Mouse (Mus musculus): Measurements from ENCODE around the gene Gm49392. TPM values are rescaled to one million over a fixed set of nuclear protein-coding genes. Genes with fewer than 3 reads are reported as not detected.
"Not testable (repeated sequence)": the region's sequence is repeated elsewhere in the genome, so short reads cannot be mapped to it uniquely, and the experiment has no call there.

Gm49392 gene
- polyA plus RNA-seq (2012; rRNA removed) = 0.20 and 0.23 TPM in 2 replicates

DNA sequence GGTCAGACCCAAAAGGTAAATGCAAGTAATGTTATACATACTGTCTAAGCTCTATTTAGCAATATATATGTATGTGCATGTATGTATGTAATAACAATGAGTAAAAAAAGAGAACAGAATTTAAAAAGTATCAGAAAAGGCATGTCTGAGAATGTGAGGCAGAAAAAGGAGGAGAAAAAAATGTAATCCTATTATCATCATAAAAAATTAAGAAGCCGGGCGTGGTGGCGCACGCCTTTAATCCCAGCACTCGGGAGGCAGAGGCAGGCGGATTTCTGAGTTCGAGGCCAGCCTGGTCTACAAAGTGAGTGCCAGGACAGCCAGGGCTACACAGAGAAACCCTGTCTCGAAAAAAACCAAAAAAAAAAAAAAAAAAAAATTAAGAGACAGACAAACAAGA lies at the start of gene Gm49392:
Gene Gm49392, minus strand, starts transcription at position 101 of the 400 bp plus-strand sequence.
- not testable (repeated sequence) for DNase-seq (ENCODE audit: low read depth)

DNA sequence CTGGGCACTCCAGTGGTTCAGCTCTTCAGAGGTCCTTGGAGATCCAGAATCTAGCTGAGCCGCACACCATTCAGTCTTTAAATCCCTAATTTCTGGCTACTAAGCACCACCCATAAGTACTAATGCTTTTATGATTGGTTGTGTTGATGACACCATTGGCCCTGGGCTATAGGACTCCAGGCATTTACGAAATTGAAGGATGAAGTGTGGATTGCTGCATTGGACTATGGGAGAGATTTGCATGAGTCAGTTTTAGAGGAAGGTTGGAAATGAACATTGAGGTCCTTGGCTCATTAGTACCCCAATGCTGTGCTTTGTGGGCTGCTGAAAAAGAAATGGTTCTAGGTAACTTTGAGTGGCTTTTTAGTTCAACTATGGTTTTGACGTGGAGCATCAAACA lies 45.2 kb upstream of the Gm49392 start, which contains the start of gene Tpbpa:
Gene Tpbpa, minus strand, starts transcription at position 101 of the 400 bp plus-strand sequence.
- DNase-seq (ENCODE audit: low read depth) = not testable (repeated sequence)

DNA sequence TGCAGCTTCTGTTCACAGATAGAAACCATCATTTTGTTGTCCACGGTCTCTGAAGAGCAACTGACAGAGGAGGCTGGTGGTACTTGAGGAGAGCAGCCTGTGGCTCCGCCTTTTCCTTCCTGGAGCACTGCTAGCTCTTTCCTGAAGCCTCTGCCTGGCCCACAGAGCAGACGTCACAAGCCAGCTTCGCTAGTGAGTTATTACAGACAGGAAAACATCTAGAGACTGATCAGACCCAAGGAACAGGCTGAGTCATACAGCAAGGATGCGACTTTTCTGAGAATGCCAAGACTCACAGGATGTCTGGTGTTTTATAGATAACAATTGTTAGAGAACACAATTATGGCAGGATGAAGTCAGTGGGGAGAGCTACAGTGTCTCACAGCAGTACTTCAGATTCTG lies 39.8 kb upstream of the Gm49392 start, which contains the start of the genes Gm49391 and Ctla2a:
Gene Gm49391, minus strand, starts transcription at position 72 of the 402 bp plus-strand sequence.
Gene Ctla2a, minus strand, starts transcription at position 126 of the 402 bp plus-strand sequence.
- no peak for DNase-seq (ENCODE audit: low read depth)

DNA sequence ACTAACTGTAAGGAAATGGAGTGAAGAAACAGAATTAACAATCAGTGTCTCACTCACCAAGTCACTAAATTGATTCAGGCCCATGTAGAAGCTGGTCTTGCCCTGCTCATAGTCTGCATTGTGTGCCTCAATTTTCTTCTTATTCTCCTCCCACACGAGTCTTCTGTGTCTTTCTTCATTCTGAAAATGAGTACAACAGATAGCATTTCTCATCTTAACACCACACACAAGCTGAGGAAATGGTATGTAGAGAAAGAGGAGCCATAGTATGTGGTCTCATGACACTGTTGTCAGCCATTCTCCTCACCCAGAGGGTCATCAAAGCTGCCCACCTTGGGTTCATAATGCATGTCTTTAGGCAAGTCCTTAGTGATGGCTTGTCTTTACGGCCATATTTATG lies 38.8 kb upstream of the Gm49392 start, which contains the start of gene Gm49393:
Gene Gm49393, minus strand, starts transcription at position 101 of the 400 bp plus-strand sequence.
- not testable (repeated sequence) for DNase-seq (ENCODE audit: low read depth)

DNA sequence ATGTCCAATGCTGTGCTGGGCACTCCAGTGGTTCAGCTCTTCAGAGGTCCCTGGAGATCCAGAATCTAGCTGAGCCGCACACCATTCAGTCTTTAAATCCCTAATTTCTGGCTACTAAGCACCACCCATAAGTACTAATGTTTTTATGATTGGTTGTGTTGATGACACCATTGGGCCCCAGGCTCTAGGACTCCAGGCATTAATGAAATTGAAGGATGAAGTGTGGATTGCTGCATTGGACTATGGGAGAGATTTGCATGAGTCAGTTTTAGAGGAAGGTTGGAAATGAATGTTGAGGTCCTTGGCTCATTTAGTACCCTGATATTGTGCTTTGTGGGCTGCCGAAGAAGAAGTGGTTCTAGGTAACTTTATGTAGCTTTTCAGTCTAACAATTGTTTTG lies 8.1 kb upstream of the Gm49392 start, which contains the start of gene Tpbpb:
Gene Tpbpb, minus strand, starts transcription at position 101 of the 400 bp plus-strand sequence.
- DNase-seq (ENCODE audit: low read depth) = not testable (repeated sequence)

DNA sequence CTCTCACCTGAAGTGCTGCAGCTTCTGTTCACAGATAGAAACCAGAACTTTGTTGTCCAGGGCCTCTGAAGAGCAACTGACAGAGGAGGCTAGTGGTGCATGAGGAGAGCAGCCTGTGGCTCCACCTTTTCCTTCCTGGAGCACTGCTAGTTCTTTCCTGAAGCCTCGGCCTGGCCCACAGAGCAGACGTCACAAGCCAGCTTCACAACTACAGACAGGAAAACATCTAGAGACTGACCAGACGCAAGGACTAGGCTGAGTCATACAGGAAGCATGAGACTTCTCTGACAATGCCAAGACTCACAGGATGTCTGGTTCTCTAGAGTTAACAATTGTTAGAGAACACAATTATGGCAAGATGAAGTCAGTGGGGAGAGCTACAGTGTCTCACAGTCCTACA lies 634 bp upstream of the Gm49392 start, which contains the start of gene Ctla2b:
Gene Ctla2b, minus strand, starts transcription at position 120 of the 400 bp plus-strand sequence.
- DNase-seq (ENCODE audit: low read depth) = no peak

DNA sequence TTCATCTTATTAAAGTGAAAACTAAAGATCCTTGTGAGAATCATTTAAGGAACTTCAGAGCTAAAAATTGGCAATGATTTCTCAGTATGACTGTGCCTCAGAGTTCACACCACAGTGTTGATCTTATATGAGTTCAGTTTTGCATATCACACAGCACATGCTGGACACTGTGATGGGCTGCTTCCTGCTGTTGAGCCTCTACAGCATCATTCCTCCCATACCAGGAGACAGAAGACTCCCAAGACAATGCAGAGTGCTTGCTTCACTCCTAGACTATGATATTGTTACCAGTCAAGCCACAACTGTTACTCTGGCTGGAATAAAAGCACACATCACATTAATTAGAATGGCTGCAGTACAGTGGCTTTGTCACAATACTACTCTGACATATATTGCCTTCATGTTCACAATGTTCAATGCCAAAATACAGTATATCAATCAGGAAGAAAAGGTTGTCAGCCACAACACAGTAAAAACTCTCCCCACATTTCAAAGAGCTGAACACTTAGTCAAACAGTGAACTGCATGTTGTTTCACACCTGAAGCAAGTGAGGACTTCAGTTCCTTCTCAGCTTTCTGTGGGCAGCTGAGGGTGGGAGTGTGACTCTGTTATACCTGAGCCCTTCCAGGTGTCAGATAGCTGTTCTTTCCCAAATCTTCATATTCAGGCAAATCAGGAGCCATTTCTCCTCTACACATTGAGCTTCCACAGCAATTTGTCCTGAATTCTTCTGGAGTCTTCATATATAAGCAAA lies 1.1 kb downstream of the Gm49392 start:
- DNase-seq (ENCODE audit: low read depth) = no peak

DNA sequence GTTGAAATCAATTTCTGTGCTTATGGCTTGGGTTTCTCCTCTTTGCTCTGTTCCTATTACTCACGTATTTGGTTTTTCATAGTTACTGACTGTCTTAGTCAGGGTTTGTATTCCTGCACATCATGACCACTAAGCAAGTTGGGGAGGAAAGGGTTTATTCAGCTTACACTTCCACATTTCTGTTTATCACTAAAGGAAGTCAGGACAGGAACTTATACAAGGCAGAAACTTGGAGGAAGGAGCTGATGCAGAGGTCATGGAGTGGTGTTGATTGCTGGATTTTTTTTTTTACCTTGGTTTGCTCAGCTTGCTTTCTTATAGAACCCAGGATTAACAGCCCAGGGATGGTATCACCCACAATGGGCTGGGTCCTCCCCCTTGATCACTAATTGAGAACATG lies 4.4 kb downstream of the Gm49392 start:
- DNase-seq (ENCODE audit: low read depth) = no peak

DNA sequence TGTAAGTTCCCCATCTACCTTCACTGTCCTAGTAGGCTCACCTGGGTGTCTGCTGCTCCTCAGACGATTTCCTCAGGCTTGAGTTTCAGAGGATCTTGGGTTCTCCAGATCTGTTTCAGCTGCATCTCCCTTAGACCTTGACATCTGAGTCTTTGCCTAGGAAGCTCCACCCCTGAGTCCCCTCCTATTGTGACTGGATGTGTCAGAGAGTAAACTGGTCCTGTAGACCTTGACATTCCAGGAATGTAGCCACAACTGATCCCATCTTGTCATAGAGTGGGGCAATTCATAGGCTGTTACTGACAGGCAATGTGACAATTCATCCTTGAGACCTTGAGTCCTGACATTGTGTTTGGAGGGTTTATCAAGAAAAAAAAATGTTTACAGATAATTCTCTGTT lies 32.4 kb downstream of the Gm49392 start, which contains the start of gene 4930486L24Rik:
Gene 4930486L24Rik, minus strand, starts transcription at position 195 of the 400 bp plus-strand sequence.
- no peak for DNase-seq (ENCODE audit: low read depth)

DNA sequence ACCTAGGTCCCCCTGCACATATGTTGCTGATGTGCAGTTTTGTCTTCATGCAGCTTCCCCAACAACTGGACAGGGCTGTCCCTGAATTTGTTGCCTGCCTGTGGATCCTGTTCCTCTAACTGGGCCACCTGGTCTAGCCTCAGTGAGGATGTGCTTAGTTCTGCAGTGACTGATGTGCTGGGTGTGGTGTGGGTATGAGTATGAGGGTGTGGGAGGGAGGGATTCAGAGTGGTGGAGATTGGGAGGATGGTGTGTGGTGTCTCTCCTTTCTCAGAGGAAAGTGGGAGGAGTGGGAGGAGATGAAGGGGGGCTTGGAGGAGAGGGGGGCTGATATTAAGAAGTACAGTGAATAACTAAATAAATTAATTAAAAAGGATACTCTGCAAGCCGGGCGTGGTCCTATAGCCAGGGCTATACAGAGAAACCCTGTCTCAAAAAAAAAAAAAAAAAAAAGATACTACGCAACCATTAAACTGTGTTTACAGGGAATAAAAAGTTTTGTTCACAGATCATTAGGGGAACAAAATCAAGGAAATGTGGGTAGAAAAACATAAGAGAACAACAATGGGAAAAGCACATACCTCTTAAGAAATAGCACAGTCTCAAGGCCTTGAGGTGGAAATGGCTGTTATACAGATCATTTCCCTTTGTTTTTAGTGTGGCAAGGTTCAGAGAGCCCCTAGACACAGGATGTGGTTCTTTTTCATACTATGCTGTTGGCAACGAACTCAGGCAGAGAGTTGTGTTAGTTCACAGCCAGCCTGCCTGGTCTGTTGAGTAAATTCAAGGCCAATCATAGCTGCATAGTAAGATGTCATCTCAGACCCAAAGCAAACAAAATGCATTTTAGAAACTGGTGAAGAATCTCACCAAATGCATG lies 48.2 kb downstream of the Gm49392 start:
- no peak for DNase-seq (ENCODE audit: low read depth)

DNA sequence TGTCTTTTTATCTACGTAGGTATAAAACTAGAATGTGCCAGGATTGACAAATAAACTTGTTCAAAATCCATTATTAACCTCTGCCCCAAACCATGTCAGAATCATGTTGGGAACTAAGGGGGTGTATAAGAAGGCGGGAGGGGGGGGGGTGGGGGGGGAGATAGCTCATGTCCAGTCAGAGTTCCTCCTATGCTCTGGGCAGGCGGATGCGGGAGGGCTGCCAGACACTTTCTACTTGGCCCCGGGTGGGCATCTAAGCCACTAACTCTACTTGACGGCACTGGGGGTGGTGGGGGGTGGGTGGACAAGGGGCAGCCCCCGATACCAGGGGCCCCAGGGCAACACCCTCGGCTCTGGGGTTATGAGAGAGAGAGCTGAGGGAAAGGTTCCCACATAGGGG lies 53.5 kb downstream of the Gm49392 start:
- DNase-seq (ENCODE audit: low read depth) = no peak

DNA sequence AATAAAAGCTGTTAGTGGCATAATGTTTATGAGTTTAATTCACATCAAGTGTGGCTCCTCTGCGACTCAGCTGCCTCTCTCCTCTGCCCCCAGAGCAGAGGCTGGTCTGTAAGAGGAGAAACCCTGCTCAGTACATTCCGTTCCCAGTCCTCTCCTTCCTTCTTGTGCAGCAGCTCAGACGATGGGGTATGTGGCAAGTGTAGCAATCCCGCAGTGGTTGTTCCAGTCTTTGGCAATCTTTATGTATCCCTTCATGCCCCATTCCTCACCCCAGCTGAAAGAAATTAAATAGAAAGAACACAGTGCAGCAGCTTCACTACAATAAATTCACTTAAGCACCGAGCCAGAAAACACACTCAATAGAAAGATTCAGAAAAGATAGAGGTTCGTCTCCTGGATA lies 54.0 kb downstream of the Gm49392 start:
- DNase-seq (ENCODE audit: low read depth) = no peak

DNA sequence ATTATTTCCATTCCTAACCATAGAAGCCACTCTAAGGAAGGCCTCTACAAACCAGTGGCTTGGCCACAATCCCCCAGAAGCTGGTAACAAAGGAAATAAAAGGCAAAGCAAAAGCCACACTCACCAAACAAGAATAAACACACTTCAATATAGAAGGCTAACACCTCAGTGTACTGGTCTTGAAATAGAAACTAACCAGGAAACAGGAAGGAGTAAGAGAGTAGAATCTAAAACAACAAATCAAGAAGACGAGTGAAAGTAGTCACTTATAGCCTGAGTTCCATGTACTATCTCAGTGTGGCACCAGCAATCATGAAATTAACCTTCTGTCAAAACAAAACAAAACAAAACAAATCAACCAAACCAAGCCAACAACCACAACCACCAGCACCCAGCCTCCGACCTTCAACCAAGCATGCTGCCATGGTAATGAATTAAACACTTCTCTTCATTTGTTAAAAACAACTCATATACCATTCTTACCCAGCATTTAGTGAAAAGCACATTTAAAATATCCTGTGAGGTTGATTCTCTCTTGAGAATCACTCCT lies 57.3 kb downstream of the Gm49392 start:
- DNase-seq (ENCODE audit: low read depth) = no peak

DNA sequence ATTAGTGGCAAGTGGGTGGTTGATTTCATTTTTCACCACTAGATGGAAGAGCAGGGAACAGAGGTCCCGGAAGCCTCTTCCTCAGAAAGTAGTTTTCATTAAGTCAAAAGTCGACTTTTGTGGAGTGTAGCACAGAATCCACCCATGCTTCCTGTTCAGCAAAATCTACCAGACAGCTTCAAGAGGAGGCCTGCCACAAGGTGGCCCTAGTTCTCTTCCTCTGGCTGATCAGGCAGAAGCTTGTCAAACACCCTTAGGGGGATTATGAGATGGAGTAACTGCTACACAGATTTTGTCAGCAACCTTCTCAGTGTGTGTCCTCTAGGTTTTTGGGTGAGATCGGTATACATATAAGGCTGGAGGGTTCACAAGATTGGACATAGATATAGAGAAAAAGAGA lies 70.6 kb downstream of the Gm49392 start:
- DNase-seq (ENCODE audit: low read depth) = no peak

DNA sequence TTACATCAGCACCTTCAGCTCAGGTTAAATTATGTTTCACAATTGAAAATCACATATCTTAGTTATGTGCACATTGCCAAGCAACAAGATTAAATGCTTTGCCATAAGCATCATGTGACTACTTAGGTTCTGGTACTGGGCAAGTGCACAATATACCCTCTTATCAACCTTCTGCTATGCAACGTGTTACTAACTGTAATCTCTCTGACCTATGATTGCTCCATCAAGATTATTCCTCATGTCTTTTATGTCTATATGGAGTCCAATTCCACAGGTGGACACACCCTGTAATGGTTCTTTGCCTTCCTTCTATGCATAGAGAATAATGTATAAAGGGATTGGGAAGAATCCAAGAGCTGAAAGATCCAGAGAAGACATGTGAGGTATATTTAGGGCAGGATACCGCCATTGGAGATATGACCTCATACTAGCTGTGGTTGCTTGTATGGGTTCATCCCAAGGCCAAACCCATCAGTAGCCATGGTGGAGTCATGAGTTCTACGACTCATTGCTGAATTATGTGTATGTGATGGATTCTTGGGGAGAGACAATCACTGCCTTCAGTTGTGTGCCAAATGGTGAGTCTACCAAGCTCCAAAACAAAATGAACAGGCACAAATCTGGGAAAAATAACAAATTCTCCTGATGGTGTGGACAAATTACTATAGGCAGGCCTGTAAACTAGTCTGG lies 76.1 kb downstream of the Gm49392 start:
- DNase-seq (ENCODE audit: low read depth) = no peak

DNA sequence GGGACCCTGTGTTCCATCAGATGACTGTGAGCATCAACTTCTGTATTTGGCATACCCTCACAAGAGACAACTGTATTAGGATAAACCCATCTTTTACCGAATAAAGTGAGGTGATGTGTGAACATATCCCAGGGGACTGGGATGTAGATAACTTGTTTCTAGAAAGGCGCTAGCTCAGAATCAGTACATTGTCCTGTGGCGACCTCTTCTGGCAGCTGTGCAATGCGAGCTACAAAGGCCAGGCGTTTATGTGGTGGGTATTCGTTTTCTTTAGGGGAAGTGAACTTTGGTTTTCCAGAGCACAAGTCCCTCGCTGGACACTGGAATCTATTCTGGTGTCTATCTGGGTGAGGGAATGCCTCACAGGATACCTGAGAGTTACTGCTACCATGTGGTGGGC lies 77.2 kb downstream of the Gm49392 start:
- no peak for DNase-seq (ENCODE audit: low read depth)

DNA sequence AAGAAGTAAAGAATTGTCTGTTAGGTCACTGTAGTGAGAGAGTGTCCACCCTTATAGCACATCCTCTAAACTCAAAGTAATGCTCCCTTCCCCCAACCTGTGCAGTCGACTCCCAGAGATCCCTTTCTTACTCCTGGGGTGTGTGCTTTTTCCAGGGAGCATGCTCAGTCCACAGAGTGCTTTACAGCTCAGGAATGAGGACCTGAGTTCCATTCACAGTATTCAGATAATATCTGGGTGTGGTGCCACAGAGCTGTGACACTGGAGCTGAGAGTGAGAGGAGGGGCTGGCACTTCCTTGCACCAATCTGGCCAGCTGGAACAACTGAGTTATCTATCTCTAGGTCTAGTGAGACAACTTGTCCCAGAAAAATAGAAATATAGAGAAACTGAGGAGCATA lies 83.0 kb downstream of the Gm49392 start:
- DNase-seq (ENCODE audit: low read depth) = no peak

DNA sequence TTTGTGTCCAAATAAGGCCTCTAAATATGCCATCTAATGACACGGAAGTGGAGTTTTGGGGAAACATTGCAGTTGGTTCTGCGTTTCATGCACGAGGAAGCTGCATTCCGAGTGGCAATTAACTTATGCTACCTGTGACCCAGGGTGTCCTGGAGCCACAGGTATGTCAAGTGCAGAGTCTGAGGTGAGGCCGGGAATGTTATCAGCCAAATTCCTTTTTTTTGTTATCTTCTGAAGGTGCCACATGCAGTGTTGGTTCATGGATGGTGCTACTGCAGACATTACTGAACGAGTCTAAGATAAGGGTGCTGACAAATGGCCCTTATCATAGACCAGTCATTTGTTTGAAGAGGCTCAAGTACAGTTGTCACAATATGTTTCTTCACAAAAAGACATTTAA lies 83.9 kb downstream of the Gm49392 start:
- no peak for DNase-seq (ENCODE audit: low read depth)

DNA sequence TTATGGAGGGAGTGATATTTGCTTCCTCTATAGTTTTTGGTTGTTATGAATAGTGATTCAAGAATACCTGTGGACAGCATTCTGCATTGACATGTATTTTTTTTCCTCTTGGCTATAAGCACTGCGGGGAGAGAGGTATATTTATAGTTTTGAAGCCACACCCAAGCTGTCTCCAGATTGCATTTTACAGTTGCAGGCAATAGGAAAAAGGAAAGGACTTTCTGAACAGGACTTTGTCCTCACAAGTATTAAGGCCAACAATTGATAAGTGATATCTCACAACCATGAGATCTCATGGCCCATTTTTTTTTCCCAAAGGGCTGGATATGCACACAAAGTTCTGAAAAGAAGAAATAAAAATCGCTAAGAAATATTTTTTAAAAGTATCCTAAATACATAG lies 87.0 kb downstream of the Gm49392 start:
- DNase-seq (ENCODE audit: low read depth) = no peak

DNA sequence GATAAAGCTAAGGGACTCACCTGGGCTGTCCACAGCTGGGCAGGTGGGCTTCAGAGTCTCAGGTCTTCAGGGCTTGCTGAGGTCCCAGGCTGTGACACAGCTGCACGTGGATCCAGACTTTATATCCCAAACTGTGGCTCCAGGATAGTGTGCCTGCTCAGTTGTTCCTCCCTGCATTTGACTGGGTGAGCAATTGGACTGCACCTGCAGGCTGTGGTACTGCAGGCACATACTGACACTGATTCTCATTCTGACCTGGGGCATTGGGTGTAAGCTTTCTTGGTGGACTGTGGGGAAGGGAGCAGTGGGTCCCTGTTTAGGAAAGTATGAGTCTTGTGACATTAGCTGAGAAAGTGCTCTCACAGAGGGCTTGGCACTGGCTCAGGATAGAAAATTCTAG lies 93.9 kb downstream of the Gm49392 start, which contains the start of gene Ctsll3:
Gene Ctsll3, minus strand, starts transcription at position 101 of the 400 bp plus-strand sequence.
- no peak for DNase-seq (ENCODE audit: low read depth)

Data from gonadal fat pad, adult 2 months (tissue).